15 mouse cellular contexts compared by ENCODE assay signal in the genomic region with DNA sequence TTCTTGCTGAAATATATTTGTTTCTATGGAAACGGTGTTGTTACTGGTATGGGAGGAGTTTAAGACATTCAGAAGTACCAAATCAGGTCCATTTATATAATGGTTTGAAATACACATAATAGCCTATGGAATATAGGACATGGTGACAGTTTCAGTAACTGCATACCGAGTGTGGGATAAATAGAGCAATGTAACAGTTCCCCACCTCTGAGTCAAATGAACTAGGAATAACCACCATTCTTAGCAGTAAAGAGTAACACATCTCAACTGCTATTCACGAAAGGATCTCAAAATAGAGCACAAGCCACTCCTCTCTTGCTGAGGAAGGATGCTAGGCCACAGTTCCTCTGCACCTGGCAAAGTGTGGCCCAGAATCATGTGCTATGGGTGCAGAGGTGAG.
DNase-seq lines count a peak whose midpoint lies in the region.
"Had no signal": no experiment of that assay in that cellular context is flagged by ENCODE, and none has a peak within 500 bp of the region (broad histone marks: within the 10 kb centered on the region; RNA-seq: fewer than 3 reads in every experiment).

No protein-coding gene starts in this region.

- peak; percentile 31 to 54 for DNase-seq in frontal cortex, adult 2 months (ENCODE audit: extremely low spot score in 1 of 2, low spot score in 1 of 2)
- no peak for DNase-seq in frontal cortex, postnatal 14 days (ENCODE audit: low spot score in 2 of 2)
- DNase-seq in left cerebral cortex, adult 9 months (ENCODE audit: low spot score in 2 of 2), result peak; percentile 33 to 38
- DNase-seq in left cerebral cortex, adult 8-10 months (ENCODE audit: low spot score in 2 of 2), result no peak
- peak; percentile 36 for DNase-seq in right cerebral cortex, postnatal 25 days
- no peak for DNase-seq in right cerebral cortex, adult 2 months (ENCODE audit: low spot score in 2 of 2)
- peak; percentile 69 for DNase-seq in telencephalon, adult 2 months (ENCODE audit: low read depth, low spot score)
- DNase-seq: adrenal gland, postnatal 25 days; cerebellum, adult 8-10 months; cerebellum, postnatal 14 days; embryo, embryonic 11 days; gastrocnemius, postnatal 10 days; heart, adult 18-20 months; heart, postnatal 10 days; heart, postnatal 4 days had no signal

Comparison
In these comparisons a context has a peak if more than half of its experiments do, and no peak if none do; other contexts are left out.
1. DNase-seq: peak in frontal cortex, adult 2 months (2 of 2), left cerebral cortex, adult 9 months (2 of 2), right cerebral cortex, postnatal 25 days (single experiment) and telencephalon, adult 2 months (single experiment); none in frontal cortex, postnatal 14 days (0 of 2), left cerebral cortex, adult 8-10 months (0 of 2) and right cerebral cortex, adult 2 months (0 of 2).